Mouse (Mus musculus) left cerebral cortex, adult 2 months (tissue): Measurements from ENCODE around the gene Atp2a1. TPM values are rescaled to one million over a fixed set of nuclear protein-coding genes. Genes with fewer than 3 reads are reported as not detected.

Experiments used
- DNase-seq, 2 experiments: peaks; one replicate each; pipeline ENCODE4 v3.0.0; 2021 to 2022; ENCODE audit warnings: low spot score in 2 of 2, mixed read lengths in 1 of 2; ENCODE audit errors: extremely low spot score in 1 of 2
- H3K27ac ChIP-seq: fragments of 200-600 bp; 2 replicates; pipeline ENCODE4 v1.8.1; 2022
- H3K4me3 ChIP-seq: fragments of 200-600 bp; 2 replicates; pipeline ENCODE4 v1.8.1; 2022
- CTCF ChIP-seq: fragments of 200-600 bp; IDR thresholded peaks from 2 replicates; pipeline ENCODE4 v1.8.1; 2022; ENCODE audit warnings: antibody characterized with exemption, mild to moderate bottlenecking, moderate library complexity
- intact Hi-C: fragments of 180-260 bp; cut with DNase I; formaldehyde crosslinking; loops from one replicate; pipeline ENCODE4 v1.15.1; 2025
- total RNA-seq, 2 experiments: library from RNA; stranded (reverse); gene quantifications; 2 replicates each; pipeline ENCODE4 v1.2.3; 2021

Atp2a1 gene
- total RNA-seq, 2 experiments from 2014 or later = 0.14 to 0.35 TPM

DNA sequence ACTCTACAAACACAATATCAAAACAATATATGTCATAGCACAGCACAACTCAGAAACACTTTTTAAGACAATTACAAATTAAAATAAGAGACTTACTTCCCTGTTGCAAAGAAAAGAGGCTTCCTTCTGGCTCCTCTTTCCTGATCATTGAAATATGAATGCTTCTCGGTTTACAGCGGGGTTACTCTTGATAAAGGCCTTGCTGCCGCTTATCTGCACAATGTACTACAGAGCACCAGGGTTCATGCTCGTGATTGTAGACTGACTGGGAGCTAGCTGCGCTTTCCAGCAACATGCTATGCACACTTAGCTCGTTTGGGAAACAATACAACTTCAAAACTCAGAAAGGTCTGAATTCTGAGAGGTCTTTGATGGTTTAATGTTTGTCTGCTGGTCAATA, 65.7 kb downstream of the Atp2a1 start:
- no peak for DNase-seq
- Histone ChIP-seq H3K4me3 (0 out of 2 replicates have a peak overlapping the region, but pooled peaks have one; percentile 7), H3K27ac (no peak overlapping the region)
- no peak for TF ChIP-seq CTCF
- intact Hi-C loops = loop anchor here (5.0 kb wide), 1 partner anchor 75 kb away; no protein-coding TSS in a partner anchor

GRCm38 (mm10) chr7:126396298-126397119, 66.4 kb downstream of the Atp2a1 start, which contains the start of gene Nfatc2ip:
Gene Nfatc2ip (minus strand): TSS chr7:126396737.
- DNase-seq = peak; percentile 95 to 96
- Histone ChIP-seq H3K4me3 (peak within 1 kb of the TSS; percentile 98), H3K27ac (peak within 1 kb of the TSS; percentile 54; the same call in 1 of the 2 replicates)
- no peak for TF ChIP-seq CTCF
- intact Hi-C loops = loop anchor here (5.0 kb wide), 1 partner anchor 76 kb away; no protein-coding TSS in a partner anchor

Other genes with a start within 250 kb of the Atp2a1 start
- gene Sbk1, start 190.5 kb downstream of the Atp2a1 start, total RNA-seq = 10 to 100 TPM; 65.3 to 85.8 TPM
- gene Lat, start 93.5 kb downstream of the Atp2a1 start, total RNA-seq = 1 to 10 TPM in 1 of 2 experiments, under 1 TPM in 1; 0.93 to 1.2 TPM
- gene Spns1, start 85.7 kb downstream of the Atp2a1 start, total RNA-seq = 10 to 100 TPM; 85.0 to 95.6 TPM
- gene Nfatc2ip, start 66.4 kb downstream of the Atp2a1 start, total RNA-seq = 1 to 10 TPM; 6.2 to 6.8 TPM
- gene Cd19, start 48.2 kb downstream of the Atp2a1 start, total RNA-seq = not detected
- 10 to 100 TPM; 14.7 to 14.8 TPM for gene Rabep2, start 34.3 kb downstream of the Atp2a1 start, total RNA-seq
- gene Sh2b1, start 12.3 kb upstream of the Atp2a1 start, total RNA-seq = 10 to 100 TPM; 76.5 to 78.3 TPM
- 10 to 100 TPM; 78.0 to 93.5 TPM for gene Tufm, start 24.3 kb upstream of the Atp2a1 start, total RNA-seq
- gene Atxn2l, start 40.3 kb upstream of the Atp2a1 start, total RNA-seq = 100 to 1,000 TPM; 131 to 139 TPM
- 100 to 1,000 TPM; 173 to 179 TPM for gene Eif3c, start 103.3 kb upstream of the Atp2a1 start, total RNA-seq
- gene Apobr, start 121.8 kb upstream of the Atp2a1 start, total RNA-seq = 1 to 10 TPM in 1 of 2 experiments, under 1 TPM in 1; 0.45 to 1.2 TPM
- gene Cln3, start 122.7 kb upstream of the Atp2a1 start, total RNA-seq = 10 to 100 TPM; 24.4 to 30.8 TPM
- gene Il27, start 131.8 kb upstream of the Atp2a1 start, total RNA-seq = not detected
- gene Nupr1, start 167.8 kb upstream of the Atp2a1 start, total RNA-seq = 10 to 100 TPM; 17.6 to 21.0 TPM
- 10 to 100 TPM; 30.2 to 33.5 TPM for gene Sgf29, start 186.2 kb upstream of the Atp2a1 start, total RNA-seq
- 10 to 100 TPM; 10.8 to 13.6 TPM for gene Sult1a1, start 213.3 kb upstream of the Atp2a1 start, total RNA-seq
- gene Bola2, start 232.3 kb upstream of the Atp2a1 start, total RNA-seq = 100 to 1,000 TPM; 100 to 106 TPM
- 10 to 100 TPM; 17.9 to 21.1 TPM for gene Slx1b, start 232.7 kb upstream of the Atp2a1 start, total RNA-seq
- 100 to 1,000 TPM; 164 to 185 TPM for gene Coro1a, start 244.7 kb upstream of the Atp2a1 start, total RNA-seq